Mouse (Mus musculus) heart, embryonic 12.5 days (tissue): Measurements from ENCODE around the gene Krtap31-2. TPM values are rescaled to one million over a fixed set of nuclear protein-coding genes. Genes with fewer than 3 reads are reported as not detected.

ENCODE experiments used
- ATAC-seq: fragments of 200-750 bp; cut with Nextera tagmentation; 2 replicates; pipeline ENCODE4 v1.8.0; 2017; ENCODE audit warnings: moderate TSS enrichment, moderate library complexity; ENCODE audit not compliant: insufficient number of reproducible peaks, low FRiP score
- H3K27ac ChIP-seq: fragments of 300-500 bp; sonication (generic); 2 replicates; pipeline ENCODE4 v1.5.1; 2016; ENCODE audit warnings: mild to moderate bottlenecking, moderate library complexity; ENCODE audit not compliant: poor library complexity, severe bottlenecking
- H3K27me3 ChIP-seq: fragments of 300-500 bp; sonication (generic); replicated peaks from 2 replicates; pipeline ENCODE4 v1.6.1; 2016; ENCODE audit warnings: mild to moderate bottlenecking, moderate library complexity
- H3K36me3 ChIP-seq: fragments of 300-500 bp; sonication (generic); 2 replicates; pipeline ENCODE4 v1.6.1; 2016; ENCODE audit warnings: mild to moderate bottlenecking, moderate library complexity
- H3K4me1 ChIP-seq: fragments of 300-500 bp; sonication (generic); replicated peaks from 2 replicates; pipeline ENCODE4 v1.6.1; 2016; ENCODE audit warnings: mild to moderate bottlenecking
- H3K4me2 ChIP-seq: fragments of 300-500 bp; sonication (generic); 2 replicates; pipeline ENCODE4 v1.6.1; 2016; ENCODE audit warnings: mild to moderate bottlenecking, moderate library complexity
- H3K4me3 ChIP-seq: fragments of 300-500 bp; sonication (generic); 2 replicates; pipeline ENCODE4 v1.5.1; 2016; ENCODE audit warnings: mild to moderate bottlenecking
- H3K9ac ChIP-seq: fragments of 300-500 bp; sonication (generic); 2 replicates; pipeline ENCODE4 v1.6.1; 2016; ENCODE audit warnings: mild to moderate bottlenecking, moderate library complexity
- H3K9me3 ChIP-seq: fragments of 300-500 bp; sonication (generic); replicated peaks from 2 replicates; pipeline ENCODE4 v1.6.1; 2016; ENCODE audit warnings: mild to moderate bottlenecking, moderate library complexity
- WGBS: fragments of 180-500 bp; shearing (Covaris S2); methylation state at CpG from one replicate; pipeline ENCODE4 v1.1.7; 2016; 5-methylcytosine and 5-hydroxymethylcytosine counted together
- polyA plus RNA-seq: library from polyadenylated mRNA; unstranded; fragments of >200 nt; fragmentation: Nextera tagmentation; extraction: Ambion mirVana; gene quantifications from 2 replicates; pipeline ENCODE4 v1.2.1, GENCODE M21; 2016

Krtap31-2 gene
- polyA plus RNA-seq: not detected in 2 replicates

DNA sequence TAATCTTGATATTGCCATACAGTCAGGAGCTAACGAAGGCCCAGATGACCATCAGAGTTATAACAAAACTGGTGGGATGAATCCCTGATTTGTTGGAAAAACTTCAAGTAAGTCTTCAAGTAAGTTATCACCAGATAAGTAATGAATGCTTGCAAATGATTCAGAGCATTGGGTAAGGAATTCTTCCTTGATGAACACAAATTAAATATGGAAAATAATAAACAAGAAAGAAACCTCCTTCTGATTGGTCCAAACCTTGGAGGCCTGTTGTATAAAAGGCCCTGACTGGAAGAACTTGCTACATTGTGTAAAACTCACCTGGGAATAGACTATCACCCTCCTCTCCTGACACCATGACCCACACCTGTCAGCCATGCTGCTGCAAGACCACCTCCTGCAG is at the start of gene Krtap31-2:
Gene Krtap31-2 (plus strand): TSS at position 301 of the 400 bp plus-strand sequence.
- no peaks in the 10 kb centered on the region for H3K4me1 ChIP-seq
- 0 out of 2 replicates have a peak, but pooled peaks cover 2% of the 10 kb centered on the region for H3K9me3 ChIP-seq
- no peak within 1 kb of the TSS for H3K27ac ChIP-seq
- no peak for ATAC-seq
- H3K36me3 ChIP-seq: no peaks in the 10 kb centered on the region
- H3K4me3 ChIP-seq: no peak within 1 kb of the TSS
- H3K27me3 ChIP-seq: 0 out of 2 replicates have a peak, but pooled peaks cover 3% of the 10 kb centered on the region
- H3K4me2 ChIP-seq: no peak within 1 kb of the TSS
- H3K9ac ChIP-seq: no peak within 1 kb of the TSS
- WGBS: 74% methylated on average over 1 of the region's 1 CpGs

DNA sequence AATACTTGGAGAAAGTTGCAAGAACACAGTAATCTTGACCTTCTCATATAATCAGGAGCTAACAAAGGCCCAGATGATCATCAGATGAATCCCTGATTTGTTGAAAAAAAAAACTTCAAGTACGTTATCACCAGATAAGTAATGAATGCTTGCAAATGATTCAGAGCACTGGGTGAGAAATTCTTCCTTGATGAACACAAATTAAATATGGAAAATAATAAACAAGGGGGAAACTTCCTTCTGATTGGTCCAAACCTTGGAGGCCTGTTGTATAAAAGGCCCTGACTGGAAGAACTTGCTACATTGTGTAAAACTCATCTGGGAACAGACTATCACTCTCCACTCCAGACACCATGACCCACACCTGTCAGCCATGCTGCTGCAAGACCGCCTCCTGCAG is 28.5 kb upstream of the Krtap31-2 start, which contains the start of gene Krtap31-1:
Gene Krtap31-1 (plus strand): TSS at position 301 of the 400 bp plus-strand sequence.
- Histone ChIP-seq H3K4me1 (no peaks in the 10 kb centered on the region), H3K4me2 (no peak within 1 kb of the TSS), H3K36me3 (no peaks in the 10 kb centered on the region), H3K27me3 (no peaks in the 10 kb centered on the region), H3K27ac (no peak within 1 kb of the TSS), H3K4me3 (no peak within 1 kb of the TSS), H3K9ac (no peak within 1 kb of the TSS), H3K9me3 (no peaks in the 10 kb centered on the region)
- ATAC-seq: no peak
- WGBS: 67% methylated on average over 2 of the region's 2 CpGs

DNA sequence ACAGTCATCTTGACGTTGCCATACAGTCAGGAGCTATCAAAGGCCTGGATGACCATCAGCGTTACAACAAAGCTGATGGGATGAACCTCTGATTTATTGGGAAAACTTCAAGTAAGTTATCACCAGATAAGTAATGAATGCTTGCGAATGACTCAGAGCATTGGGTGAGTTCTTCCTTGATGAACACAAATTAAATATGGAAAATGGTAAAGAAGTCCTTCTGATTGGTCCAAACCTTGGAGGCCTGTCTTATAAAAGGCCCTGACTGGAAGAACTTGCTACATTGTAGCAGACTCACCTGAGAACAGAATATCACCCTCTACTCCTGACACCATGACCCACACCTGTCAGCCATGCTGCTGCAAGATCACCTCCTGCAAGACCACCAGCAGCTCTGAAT is 21.6 kb upstream of the Krtap31-2 start, which contains the start of gene Gm11565:
Gene Gm11565 (plus strand): TSS at position 301 of the 400 bp plus-strand sequence.
- Histone ChIP-seq H3K9me3 (no peaks in the 10 kb centered on the region), H3K27ac (no peak within 1 kb of the TSS), H3K9ac (no peak within 1 kb of the TSS), H3K4me1 (no peaks in the 10 kb centered on the region), H3K27me3 (no peaks in the 10 kb centered on the region), H3K4me3 (no peak within 1 kb of the TSS), H3K36me3 (no peaks in the 10 kb centered on the region), H3K4me2 (no peak within 1 kb of the TSS)
- 80% methylated on average over 3 of the region's 3 CpGs for WGBS
- ATAC-seq: no peak

DNA sequence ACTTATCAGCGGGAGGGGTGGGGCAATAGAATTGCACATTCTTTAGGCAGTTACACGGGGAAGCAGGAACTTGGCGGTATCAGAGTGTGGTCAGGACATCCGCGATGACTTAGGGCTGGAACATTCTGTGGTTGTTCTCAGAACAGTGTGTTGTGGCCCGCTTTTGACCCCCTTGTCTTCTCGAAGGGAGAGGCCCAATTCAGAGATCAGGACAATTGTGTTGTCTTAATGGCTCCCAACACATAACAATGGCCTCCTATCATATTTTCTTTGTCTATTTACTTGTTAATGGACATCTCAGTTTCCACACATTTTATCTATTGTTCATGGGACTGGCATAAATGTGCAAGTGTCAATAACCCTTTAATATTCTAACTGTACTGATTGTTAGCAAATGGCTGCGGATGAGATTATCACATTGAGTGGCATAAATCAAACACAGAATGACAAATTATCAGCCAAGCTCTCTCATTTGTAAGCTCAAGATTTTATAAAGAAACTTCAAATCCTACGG is 1.7 kb downstream of the Krtap31-2 start:
- Histone ChIP-seq H3K36me3 (no peaks in the 10 kb centered on the region), H3K27me3 (no peaks in the 10 kb centered on the region), H3K9me3 (no peaks in the 10 kb centered on the region), H3K4me1 (no peaks in the 10 kb centered on the region), H3K27ac (no peak overlapping the region), H3K9ac (no peak overlapping the region), H3K4me3 (no peak overlapping the region), H3K4me2 (no peak overlapping the region)
- ATAC-seq: no peak
- 72% methylated on average over 9 of the region's 9 CpGs for WGBS

DNA sequence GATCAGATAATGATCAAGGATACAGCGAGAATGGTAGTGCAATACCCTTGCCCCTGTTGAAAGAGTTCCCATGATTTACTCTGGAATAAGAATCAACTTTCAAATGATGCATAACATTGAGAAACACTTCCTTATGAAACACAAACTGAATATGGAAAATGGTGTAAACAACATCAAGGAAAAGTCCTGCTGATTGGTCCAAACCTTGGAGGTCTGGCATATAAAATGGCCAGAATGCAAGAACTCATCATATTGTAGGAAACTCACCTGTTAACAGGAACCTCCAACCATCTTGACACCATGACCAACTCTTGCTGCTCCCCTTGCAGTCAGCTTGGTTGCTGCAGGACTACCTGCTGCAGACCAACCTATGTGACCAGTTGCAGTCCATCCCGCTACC is 12.1 kb downstream of the Krtap31-2 start, which contains the start of gene Krtap9-5:
Gene Krtap9-5 (plus strand): TSS at position 301 of the 400 bp plus-strand sequence.
- Histone ChIP-seq H3K36me3 (no peaks in the 10 kb centered on the region), H3K4me1 (no peaks in the 10 kb centered on the region), H3K27ac (no peak within 1 kb of the TSS), H3K4me2 (no peak within 1 kb of the TSS), H3K4me3 (no peak within 1 kb of the TSS), H3K9ac (no peak within 1 kb of the TSS), H3K27me3 (no peaks in the 10 kb centered on the region), H3K9me3 (0 out of 2 replicates have a peak, but pooled peaks cover 4% of the 10 kb centered on the region)
- 83% methylated on average over 2 of the region's 2 CpGs for WGBS
- no peak for ATAC-seq

DNA sequence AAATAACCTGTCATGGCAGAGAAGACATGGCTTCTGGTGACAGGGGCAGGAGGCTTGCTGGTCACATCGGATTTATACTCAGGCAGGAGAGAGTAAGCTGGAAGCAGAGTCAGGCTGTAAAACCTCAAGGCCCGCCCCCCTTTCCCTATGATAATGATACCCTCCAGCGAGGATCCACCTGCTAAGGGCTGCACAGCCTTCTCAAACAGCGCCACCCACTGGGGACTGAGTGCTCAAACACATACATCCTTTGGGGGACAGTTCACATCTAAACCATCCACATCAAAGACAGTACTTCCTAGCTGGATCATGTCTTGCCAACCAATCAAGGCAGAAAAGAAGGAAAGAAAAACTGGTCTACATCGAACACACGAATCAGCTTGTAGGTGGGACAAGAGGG is 28.1 kb downstream of the Krtap31-2 start:
- Histone ChIP-seq H3K9ac (no peak overlapping the region), H3K27ac (no peak overlapping the region), H3K27me3 (no peaks in the 10 kb centered on the region), H3K9me3 (no peaks in the 10 kb centered on the region), H3K4me3 (no peak overlapping the region), H3K4me2 (no peak overlapping the region), H3K36me3 (no peaks in the 10 kb centered on the region), H3K4me1 (peaks cover 3% of the 10 kb centered on the region; the same call in 1 of the 2 replicates)
- ATAC-seq: no peak
- WGBS: 47% methylated on average over 6 of the region's 6 CpGs

DNA sequence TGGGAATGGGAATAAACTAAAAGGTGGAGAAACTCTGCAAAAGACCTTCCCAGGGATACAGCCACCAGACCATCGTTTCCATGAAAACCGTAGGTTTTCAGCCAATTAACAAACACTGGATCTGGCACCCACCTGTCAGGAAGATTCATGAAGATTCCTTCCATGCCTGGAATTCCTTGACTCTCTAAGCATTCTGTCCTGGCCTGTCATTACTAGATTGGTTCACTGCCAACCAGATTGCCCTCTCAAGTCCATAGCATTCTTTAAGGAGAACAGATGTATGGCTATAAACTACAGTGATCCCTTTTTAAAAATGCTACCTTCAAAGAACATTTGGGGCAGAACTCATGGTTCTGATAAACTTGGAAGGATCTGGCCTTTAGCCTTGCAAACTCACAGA is 29.9 kb downstream of the Krtap31-2 start:
- Histone ChIP-seq H3K9ac (no peak overlapping the region), H3K27ac (no peak overlapping the region), H3K36me3 (no peaks in the 10 kb centered on the region), H3K4me2 (no peak overlapping the region), H3K4me3 (no peak overlapping the region), H3K4me1 (peaks cover 3% of the 10 kb centered on the region; the same call in 1 of the 2 replicates), H3K27me3 (no peaks in the 10 kb centered on the region), H3K9me3 (no peaks in the 10 kb centered on the region)
- ATAC-seq: no peak
- 42% methylated on average over 2 of the region's 2 CpGs for WGBS

DNA sequence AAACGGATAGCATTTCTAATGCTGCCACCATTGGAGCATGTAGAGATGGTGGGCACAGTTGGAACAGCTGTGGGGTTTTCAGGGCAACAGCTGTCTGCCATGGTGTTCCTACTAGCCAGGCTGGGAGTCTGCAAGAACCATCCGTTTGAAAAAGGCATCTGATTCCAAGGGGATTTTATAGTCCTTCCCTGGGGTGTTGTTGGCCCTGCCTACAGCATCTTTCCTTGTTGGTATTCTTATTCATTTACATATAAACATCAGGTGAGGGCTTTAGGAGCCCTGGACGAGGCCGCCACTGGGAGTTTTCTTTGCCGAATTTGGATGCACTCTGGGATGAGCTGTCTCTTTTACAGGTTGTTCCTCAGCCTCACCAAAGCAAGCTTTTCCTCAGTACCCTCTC is 42.9 kb downstream of the Krtap31-2 start, which contains the start of gene Krtap29-1:
Gene Krtap29-1 (minus strand): TSS at position 101 of the 400 bp plus-strand sequence.
- Histone ChIP-seq H3K4me3 (no peak within 1 kb of the TSS), H3K9me3 (no peaks in the 10 kb centered on the region), H3K36me3 (no peaks in the 10 kb centered on the region), H3K27me3 (no peaks in the 10 kb centered on the region), H3K9ac (no peak within 1 kb of the TSS), H3K4me2 (no peak within 1 kb of the TSS), H3K4me1 (no peaks in the 10 kb centered on the region), H3K27ac (no peak within 1 kb of the TSS)
- WGBS: 65% methylated on average over 5 of the region's 5 CpGs
- no peak for ATAC-seq

DNA sequence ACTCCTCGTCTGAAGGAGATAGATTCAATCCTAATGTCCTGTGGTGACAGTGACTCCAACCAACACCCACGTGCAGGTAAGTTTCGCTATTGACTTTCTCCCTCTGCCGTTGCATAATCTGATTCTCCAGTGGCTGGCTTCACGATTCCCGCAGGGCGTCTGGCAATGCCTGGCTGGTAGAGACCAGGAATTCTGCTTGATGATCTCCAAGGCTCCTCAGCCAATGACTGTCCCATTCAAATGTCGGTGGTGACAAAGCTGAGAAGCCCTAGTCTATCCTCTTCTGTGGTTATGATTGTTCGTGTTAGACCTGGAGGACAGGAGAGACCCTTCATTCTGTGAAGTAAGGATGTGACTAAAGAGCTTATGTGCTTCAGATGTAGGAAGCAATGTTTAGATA is 46.6 kb downstream of the Krtap31-2 start:
- ATAC-seq: no peak
- WGBS: 79% methylated on average over 9 of the region's 9 CpGs
- H3K36me3 ChIP-seq: no peaks in the 10 kb centered on the region

DNA sequence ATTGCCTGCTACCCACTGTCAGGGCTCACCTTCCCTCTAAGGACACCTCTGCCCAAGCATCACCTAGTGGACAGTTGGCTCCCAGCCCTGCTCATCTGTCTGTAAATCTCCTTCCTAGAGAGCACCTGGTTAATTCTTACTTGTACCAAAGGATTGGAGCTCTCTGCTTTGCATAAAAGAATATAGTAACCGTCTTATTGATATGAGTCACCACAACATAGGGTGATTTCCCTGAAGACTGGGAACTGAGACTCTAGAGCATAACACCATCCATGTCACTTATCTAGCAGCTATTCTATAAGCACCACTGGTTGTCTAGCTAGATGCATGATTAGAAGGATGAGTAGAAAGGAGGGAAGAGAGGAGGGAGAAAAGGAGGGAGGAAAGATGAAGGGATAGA is 47.4 kb downstream of the Krtap31-2 start:
- ATAC-seq: no peak
- WGBS: 88% methylated on average over 1 of the region's 1 CpGs

More for the DNA sequence above, 46.6 kb downstream of the Krtap31-2 start:
- Histone ChIP-seq H3K9me3 (no peaks in the 10 kb centered on the region), H3K9ac (no peak overlapping the region), H3K27ac (no peak overlapping the region), H3K4me2 (no peak overlapping the region), H3K4me1 (no peaks in the 10 kb centered on the region), H3K4me3 (no peak overlapping the region), H3K27me3 (peaks cover 26% of the 10 kb centered on the region; the same call in 1 of the 2 replicates)

DNA sequence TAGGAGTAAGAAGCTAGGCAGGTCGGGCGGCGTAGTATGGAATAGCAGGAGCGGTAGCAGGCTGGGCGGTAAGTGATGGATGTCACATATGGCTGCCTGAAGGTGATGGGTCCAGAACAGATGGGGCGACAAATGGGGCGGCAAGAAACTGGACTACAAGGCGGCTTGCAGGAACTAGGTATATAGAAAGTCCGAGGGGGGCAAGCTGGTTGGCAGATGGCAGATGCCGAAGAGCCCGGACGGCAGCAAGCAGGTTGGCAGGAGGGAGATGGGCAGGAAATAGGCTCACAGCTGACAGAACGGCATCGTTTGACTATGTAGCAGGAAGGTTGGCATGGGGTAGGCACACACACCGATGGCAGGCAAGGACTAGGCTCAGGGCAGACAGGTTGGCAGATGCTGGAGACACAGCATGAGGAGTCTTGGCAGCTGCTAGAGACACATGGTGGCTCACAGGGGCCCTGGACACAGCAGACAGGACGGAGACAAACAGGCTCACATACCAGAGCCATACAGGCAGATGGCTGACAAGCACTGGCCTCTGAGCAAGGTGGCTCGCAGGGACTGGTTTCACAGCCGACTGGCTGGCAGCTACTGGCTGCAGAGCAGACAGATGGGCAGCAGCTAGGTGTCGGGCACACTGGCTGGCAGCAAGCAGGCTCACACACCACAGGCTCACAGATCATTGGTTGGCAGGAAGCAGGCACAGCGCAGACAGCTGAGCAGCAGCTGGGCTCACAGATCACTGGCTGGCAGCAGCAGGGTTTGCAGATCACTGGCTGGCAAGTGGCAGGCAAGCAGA is 49.4 kb downstream of the Krtap31-2 start:
- peaks cover 26% of the 10 kb centered on the region; the same call in 1 of the 2 replicates for H3K27me3 ChIP-seq
- H3K4me3 ChIP-seq: no peak overlapping the region
- no peaks in the 10 kb centered on the region for H3K4me1 ChIP-seq
- WGBS: 71% methylated on average over 20 of the region's 20 CpGs
- H3K4me2 ChIP-seq: no peak overlapping the region
- H3K36me3 ChIP-seq: no peaks in the 10 kb centered on the region
- no peak for ATAC-seq
- no peak overlapping the region for H3K27ac ChIP-seq
- no peak overlapping the region for H3K9ac ChIP-seq
- H3K9me3 ChIP-seq: no peaks in the 10 kb centered on the region

More for the DNA sequence above, 47.4 kb downstream of the Krtap31-2 start:
- Histone ChIP-seq H3K9me3 (no peaks in the 10 kb centered on the region), H3K27me3 (peaks cover 26% of the 10 kb centered on the region; the same call in 1 of the 2 replicates), H3K4me2 (no peak overlapping the region), H3K9ac (no peak overlapping the region), H3K4me1 (no peaks in the 10 kb centered on the region), H3K4me3 (no peak overlapping the region), H3K27ac (no peak overlapping the region), H3K36me3 (no peaks in the 10 kb centered on the region)
